Mouse (Mus musculus) ES-CJ7 (cell line): ENCODE measurements at regions not wholly inside any gene's neighbourhood (a gene's known extent, or its start where the extent isn't known, plus 50 kb on each side); places are given as distances from the start of the nearest gene placed in this dataset.

Experiments
- DNase-seq: peaks from one replicate; pipeline ENCODE4 v3.0.0; 2011; ENCODE audit warnings: low read depth, low spot score

- no peak for DNase-seq
Observed at GRCm38 (mm10) chr16:73424851-73425250, 986.8 kb downstream of the Robo2 start.

- DNase-seq: no peak
Observed at GRCm38 (mm10) chr16:73424311-73424710, 987.3 kb downstream of the Robo2 start.

GRCm38 (mm10) chr16:73404509-73404908, 1007.1 kb downstream of the Robo2 start:
- DNase-seq: no peak

GRCm38 (mm10) chr16:73404099-73404498, 1007.5 kb downstream of the Robo2 start:
- no peak for DNase-seq

- DNase-seq: no peak
Observed at GRCm38 (mm10) chr16:73379056-73379455, 1032.6 kb downstream of the Robo2 start.

GRCm38 (mm10) chr16:73374608-73375165, 1036.9 kb downstream of the Robo2 start:
- DNase-seq: no peak

- no peak for DNase-seq
Observed at GRCm38 (mm10) chr16:73368607-73369233, 1042.9 kb downstream of the Robo2 start.

- DNase-seq: no peak
Observed at GRCm38 (mm10) chr16:73367926-73368325, 1043.7 kb downstream of the Robo2 start.

- DNase-seq: no peak
Observed at GRCm38 (mm10) chr16:73367226-73367840, 1044.3 kb downstream of the Robo2 start.

GRCm38 (mm10) chr16:73350698-73351097, 1042.6 kb downstream of the Robo1 start:
- no peak for DNase-seq

- no peak for DNase-seq
Observed at GRCm38 (mm10) chr16:73343941-73344340, 1035.8 kb downstream of the Robo1 start.

- no peak for DNase-seq
Observed at GRCm38 (mm10) chr16:73343531-73343930, 1035.4 kb downstream of the Robo1 start.

GRCm38 (mm10) chr16:73317644-73318043, 1009.5 kb downstream of the Robo1 start:
- no peak for DNase-seq

- no peak for DNase-seq
Observed at GRCm38 (mm10) chr16:73310096-73310495, 1002.0 kb downstream of the Robo1 start.

GRCm38 (mm10) chr16:73279951-73280350, 971.8 kb downstream of the Robo1 start:
- no peak for DNase-seq

GRCm38 (mm10) chr16:73259691-73260090, 951.6 kb downstream of the Robo1 start:
- DNase-seq: no peak

GRCm38 (mm10) chr16:73259283-73259682, 951.2 kb downstream of the Robo1 start:
- no peak for DNase-seq

GRCm38 (mm10) chr16:73245073-73245590, 937.0 kb downstream of the Robo1 start:
- no peak for DNase-seq

- no peak for DNase-seq
Observed at GRCm38 (mm10) chr16:73230599-73230998, 922.5 kb downstream of the Robo1 start.

GRCm38 (mm10) chr16:73217555-73217954, 909.4 kb downstream of the Robo1 start:
- DNase-seq: no peak

- no peak for DNase-seq
Observed at GRCm38 (mm10) chr16:73203542-73203941, 895.4 kb downstream of the Robo1 start.

- DNase-seq: no peak
Observed at GRCm38 (mm10) chr16:73200991-73201390, 892.9 kb downstream of the Robo1 start.

GRCm38 (mm10) chr16:73182776-73183175, 874.7 kb downstream of the Robo1 start:
- no peak for DNase-seq
